Mouse (Mus musculus): ENCODE data around the gene Gm42421.

Gene Gm42421

DNA sequence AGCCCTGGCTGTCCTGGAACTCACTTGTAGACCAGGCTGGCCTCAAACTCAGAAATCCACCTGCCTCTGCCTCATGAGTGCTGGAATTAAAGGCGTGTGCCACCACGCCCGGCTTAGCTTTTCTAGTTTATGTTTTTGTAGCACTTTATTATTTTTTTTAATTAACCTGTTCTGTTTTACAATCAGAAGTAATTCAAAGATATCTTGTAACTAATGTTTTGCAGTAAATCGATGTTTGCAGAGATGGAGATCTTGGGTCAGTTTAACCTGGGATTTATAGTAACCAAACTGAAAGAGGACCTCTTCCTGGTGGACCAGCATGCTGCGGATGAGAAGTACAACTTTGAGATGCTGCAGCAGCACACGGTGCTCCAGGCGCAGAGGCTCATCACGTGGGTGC, at the start of gene Gm42421:
Gene Gm42421 (plus strand): TSS at position 301 of the 400 bp plus-strand sequence.
- no peak for DNase-seq

DNA sequence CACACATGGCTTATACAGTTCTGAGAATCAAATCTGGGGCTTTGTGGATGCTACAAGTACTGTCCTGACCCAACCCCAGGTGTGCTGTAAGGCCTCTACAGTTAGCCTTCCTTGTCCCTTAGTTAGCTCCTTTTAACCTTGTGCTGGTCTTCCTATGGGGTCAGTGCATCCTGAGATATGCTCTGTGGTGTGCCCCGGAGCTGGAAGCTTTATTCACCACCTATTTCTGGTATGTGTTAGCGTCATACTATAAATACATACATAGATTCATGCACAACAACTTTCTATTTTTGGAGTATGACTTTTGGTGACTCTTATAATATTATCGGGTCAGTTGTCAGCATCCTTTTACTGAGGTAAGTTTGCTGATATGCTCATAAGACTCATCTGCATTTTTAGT, 42.7 kb upstream of the Gm42421 start:
- DNase-seq = no peak

DNA sequence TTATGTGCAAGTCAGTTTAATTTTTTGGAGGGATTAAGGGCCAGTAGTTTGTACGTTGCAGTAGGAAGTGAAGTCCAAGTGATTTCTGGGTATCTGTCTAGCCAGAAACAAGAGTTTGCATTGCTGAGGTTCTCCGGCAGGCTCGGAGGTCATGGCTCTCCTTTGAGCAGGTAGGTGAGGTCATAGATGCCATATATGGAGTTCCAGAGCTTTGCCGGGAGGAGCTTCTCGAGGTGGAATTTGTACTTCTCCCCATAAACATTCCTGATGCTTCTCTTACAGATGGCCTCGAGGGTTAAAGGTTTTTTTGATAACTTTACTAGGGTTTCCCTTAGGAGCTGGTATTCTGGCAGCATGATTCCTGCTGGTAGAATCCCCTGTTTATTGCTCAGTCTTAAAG, 37.2 kb upstream of the Gm42421 start:
- DNase-seq = no peak

DNA sequence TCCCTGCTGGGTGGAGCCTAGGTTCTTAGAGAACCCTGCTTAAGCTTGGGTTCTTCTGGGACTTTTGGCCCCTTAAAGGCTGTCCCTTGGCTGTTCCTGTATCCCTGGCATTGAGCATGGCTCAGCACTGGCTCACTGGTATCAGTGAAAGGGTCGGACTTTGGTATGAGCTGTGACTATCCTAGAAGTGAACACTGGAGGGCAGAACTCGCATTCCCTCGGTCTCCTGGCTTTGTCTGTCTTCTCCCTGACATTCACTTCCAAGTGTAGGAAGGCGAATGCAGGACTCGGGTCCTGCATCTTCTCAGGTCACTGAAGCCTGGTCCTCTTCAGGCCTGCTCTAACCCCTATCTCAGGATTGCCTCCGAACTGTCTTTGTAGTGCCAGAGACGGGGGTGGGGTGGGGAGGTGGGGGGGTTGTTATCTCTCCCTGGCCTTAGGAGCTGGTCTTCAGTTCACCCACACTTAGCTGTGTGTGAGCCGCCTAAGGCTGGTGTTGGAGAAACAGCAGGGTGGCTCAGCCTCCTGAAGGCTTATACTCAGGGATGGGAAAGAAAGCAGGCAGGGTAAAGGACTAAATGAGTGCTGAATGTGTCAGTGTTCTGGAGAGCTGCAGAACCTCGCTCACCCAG, 35.6 kb upstream of the Gm42421 start:
- no peak for DNase-seq

DNA sequence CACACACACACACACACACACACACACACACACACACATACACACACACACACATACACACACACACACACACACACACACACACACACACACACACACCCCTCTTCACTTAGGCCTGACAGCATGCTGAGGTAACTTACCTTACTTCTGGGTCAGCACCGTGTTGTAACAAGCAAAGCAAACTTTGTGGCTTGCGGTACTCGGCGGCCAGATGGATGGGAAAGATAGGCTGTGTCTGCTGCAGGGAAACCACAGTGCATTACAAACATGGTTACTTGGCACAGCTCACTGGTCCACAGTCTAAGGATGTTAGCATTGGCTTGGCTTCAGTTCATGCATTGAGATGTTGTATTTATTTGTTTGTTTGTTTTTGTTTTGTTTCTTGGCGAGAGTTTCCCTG, 34.6 kb upstream of the Gm42421 start:
- no peak for DNase-seq

DNA sequence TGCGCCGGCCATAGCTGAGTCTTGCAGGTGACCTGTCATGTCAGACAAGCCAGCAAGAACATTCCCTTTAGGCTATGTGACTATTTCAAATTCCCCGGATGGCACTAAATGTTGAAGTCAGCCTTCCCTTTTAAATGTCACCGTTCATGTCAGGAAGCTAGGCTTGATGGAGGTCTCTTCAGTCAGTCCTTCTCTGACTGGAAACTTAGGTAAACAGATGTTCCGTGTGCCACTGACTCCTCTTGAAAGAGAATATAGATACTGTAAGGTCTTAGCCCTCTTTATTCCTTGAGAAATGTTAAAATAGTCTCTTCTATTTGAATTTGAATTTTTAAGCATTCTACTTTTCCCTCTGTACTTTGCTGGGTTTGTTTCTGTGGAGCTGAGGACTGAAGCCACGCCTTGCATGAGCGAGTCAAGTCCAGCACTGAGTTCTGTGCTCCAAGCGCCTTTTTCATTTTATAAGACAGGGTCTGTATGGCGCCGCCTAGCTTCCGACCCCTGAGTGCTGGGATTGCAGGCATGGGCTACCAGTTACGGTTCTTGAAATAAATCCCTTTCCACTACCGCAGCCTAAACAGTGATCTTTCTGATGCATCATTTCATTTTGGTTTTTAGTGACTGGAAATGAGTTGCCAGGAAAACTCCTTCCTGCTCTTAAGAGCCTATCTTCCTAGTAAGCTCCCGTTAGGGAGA, 30.2 kb upstream of the Gm42421 start, which contains the start of gene Ankrd61:
Gene Ankrd61 (minus strand): TSS at position 51 of the 696 bp plus-strand sequence.
- DNase-seq = no peak

DNA sequence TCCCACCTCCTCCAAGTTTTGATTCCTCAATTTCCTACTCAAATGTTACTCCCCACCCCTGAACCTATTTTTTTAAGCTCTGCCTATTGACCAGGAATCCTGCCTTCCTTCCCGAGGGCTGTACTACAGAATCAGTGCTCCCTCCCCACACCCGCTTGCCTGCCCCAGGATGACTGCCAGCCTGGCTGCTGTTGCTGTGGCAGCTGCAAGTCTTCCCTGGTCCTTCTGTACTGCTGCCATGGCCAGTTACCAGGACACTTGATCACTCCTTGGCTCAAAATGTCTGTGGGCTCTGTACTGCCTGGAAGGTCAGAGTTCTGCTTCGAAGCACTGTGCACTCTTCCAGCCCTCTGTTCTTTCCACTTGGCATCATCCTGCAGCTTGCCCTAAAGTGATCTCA, 25.9 kb upstream of the Gm42421 start:
- DNase-seq = peak; percentile 6

DNA sequence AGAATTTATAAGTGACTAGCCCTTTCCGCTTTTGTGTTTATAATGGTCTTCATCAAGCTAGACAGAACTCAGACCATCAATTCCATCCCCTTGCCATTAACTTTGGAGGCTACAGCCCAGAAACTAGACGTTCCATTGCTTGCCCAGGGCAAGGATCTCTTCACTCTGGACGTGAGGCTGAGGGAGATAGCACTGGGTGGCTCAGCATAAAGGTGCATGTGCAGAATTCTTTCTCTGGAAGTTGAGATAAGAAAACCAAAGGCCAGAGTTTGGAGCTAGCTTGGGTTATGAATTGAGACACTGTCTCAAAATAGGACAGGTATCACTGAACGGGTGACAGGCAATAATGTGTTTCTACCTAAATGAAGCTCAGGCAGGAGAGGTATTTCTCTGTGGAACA, 24.2 kb upstream of the Gm42421 start:
- DNase-seq = no peak

DNA sequence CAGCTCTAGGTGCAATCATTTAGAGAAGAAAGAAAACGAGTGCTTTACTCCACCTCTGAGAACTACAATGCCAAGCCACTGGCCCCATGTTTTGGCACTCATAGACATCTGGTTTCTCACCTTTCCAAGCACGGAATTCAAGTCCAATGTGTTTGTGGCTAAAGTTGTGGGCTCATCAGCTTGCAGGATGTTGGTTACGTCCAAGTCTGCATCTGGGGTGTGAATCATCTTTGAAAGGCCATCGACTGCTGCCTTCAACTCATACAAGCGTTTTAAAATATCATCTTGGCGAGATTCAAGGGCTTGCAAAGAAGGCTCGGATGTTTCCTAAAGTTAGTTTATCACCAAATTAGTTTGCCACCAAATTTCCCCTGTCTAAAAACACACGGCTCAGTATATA, 21.5 kb upstream of the Gm42421 start:
- DNase-seq = no peak

DNA sequence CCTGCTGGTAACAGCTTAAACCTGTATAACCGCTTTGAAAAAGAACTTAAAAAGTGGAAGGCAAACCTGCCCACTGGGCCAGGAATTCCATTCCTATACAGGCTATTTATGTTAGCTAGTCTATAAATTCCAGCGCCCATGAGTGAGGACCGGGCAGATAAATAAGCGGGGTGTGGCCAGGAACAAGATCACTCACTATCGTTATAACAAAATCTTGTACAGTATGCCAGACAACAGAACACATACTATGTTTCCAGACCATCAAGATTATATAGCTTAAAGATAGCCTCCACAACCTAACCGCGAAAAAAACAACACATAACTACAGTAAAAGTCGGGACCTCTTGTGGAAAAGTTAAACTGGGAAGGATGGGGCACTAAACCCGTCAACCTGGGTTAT, 19.0 kb upstream of the Gm42421 start:
- no peak for DNase-seq

DNA sequence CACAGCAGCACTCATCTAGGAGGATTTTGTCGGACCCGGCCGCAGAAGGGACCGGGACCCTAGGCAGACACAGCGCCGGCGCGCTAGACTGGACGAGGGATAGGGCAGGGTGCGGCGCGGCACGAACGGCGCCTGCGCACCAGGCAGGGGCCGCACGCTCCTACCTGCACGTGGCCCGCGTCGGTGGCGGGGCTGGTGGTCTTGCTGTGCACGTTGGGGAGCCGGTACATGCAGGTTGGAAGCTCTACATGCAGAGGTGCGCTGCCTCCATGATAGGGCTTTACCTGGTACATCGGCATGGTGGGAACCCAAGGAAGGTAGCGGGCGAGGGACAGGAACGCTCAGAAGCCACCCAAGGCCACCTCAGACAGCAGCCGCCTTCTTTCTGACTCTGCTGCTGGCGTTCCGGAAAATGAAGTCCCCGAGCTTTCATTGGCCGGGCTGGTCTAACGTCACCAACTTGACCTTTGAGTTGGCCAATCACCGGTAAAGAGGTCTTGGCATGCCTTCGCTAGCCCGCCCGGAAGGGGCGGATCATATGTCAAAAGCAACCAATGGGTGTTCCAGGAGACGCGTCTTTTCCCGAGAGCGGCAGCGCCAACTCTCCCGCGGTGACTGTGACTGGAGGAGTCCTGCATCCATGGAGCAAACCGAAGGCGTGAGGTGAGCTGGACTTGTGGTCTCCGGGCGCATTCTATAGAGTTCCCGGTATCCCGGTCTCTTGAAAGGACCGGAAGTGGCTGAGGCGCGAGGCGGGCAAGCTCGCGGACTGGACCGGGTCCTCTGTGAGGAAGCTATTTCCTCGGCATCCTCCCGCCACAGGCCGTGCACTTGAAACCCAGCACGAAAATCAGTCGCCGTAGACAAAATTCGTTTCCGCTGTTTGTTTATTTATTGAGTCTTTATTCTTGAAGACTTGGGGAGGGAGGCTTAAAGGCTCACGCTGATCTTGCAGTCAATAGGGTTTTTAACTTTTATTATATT, 18.3 kb upstream of the Gm42421 start, which contains the start of the genes Aimp2 and Pms2:
Gene Aimp2 (minus strand): TSS at position 431 of the 984 bp plus-strand sequence.
Gene Pms2 (plus strand): TSS at position 548 of the 984 bp plus-strand sequence.
- peak; percentile 98 for DNase-seq

DNA sequence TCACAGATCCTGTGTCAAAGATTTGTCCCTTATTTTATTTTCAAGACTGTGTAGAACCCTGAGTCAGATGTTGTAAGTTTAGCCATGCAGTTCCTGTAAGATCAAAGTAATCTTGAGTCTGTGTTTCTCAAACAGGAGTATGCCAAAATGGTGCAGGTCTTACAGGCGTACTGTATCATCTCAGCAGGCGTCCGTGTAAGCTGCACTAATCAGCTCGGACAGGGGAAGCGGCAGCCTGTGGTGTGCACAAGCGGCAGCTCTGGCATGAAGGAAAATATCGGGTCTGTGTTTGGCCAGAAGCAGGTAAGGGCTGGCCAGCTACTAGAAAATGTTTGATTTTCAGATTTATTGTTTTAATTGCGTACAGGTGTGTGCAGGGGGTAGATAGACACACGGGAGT, 11.8 kb upstream of the Gm42421 start:
- DNase-seq = no peak

DNA sequence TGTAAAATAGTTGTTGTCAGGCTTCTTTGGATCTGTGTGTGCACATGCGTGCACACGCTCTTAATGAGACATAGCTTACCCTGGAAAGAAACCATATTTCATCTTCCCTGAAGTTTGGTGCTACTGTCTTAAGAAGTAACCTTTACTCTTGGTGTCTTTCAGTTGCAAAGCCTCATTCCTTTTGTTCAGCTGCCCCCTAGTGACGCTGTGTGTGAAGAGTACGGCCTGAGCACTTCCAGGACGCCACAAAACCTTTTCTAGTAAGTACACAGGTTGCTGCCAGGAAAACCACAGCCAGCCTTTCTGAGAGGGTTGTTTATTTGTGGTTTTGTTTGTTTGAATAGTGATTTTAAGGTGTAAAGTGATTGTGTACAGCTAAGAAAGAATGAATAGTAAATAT, 10.6 kb upstream of the Gm42421 start:
- peak; percentile 81 for DNase-seq

DNA sequence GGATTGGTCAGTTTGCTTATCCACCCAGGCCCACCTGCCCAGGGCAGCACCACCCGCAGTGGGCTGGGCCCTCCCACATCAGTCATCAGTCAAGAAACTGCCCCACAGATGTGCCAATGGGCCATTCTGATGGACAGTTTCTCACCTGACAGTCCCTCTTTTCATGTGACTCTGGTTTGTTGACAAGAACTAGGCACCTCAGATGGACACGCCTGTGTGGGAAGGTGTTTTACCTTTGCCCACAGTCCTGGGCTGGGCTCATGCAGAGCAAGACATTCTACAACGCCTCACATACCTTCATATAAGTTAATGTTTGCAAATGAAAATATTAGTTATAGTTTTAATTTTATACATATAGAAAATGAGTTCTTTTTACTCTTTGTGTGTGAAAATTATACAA, 9.9 kb upstream of the Gm42421 start:
- DNase-seq = no peak

DNA sequence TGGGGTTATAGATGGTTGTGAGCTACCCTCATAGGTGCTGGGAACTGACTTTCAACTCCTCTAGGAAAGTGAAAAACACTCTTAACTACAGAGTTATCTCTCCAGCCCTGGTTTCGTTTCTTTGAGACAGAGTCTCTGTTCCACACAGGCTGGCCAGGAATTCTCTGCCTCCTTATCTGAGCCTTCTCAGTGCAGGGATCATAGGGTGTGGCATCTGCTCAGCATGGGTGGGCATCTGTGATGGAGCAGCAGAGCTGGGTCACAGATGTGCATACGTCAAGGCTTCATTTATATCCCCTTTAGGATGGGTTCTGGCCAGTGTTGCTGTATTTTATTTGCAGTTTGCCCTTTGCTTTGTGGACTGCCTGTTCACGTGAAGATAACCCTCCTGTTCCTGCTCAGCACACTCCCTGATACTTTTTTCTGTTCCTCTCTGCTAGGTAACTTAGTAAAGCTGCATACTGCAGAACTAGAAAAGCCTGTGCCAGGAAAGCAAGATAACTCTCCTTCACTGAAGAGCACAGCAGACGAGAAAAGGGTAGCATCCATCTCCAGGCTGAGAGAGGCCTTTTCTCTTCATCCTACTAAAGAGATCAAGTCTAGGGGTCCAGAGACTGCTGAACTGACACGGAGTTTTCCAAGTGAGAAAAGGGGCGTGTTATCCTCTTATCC, 3.1 kb upstream of the Gm42421 start:
- DNase-seq = no peak

DNA sequence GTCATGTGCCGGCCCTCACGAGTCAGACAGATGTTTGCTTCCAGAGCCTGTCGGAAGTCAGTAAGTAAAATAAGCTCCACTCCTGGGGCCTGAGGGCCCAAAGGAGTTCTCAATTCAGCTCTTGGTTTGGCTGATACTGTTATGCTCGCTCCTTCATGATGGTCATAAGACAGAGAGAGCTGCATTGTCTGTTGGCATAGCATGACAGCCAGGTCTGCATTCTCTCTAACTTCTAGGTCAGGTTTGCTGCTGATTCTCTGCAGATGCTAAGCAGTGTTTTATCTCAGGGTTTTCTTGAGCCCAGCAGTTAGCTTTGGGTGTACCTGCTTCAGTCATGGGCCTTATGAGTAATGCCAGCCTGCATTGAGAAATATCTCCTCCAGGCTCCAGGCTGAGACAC, 1.3 kb downstream of the Gm42421 start:
- DNase-seq = no peak

DNA sequence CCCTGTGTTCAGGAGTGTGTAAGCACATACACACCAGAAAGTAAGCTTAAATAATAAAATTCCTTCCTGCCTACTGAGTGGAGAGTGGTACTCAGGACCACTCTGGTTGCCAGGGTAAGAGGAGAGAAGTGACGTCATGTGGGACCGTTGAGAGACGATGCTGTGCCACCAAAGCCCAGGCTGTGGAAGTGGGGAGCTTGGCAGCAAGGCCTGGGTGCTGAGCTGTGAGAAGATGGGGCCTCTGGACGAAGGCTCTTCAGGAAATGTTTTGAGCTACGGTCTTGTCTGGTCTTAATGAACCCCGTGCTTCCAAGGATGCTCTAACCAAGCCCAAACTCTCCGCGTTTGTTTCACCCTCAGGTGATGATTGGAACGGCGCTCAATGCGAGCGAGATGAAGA, 2.7 kb downstream of the Gm42421 start:
- DNase-seq = no peak

DNA sequence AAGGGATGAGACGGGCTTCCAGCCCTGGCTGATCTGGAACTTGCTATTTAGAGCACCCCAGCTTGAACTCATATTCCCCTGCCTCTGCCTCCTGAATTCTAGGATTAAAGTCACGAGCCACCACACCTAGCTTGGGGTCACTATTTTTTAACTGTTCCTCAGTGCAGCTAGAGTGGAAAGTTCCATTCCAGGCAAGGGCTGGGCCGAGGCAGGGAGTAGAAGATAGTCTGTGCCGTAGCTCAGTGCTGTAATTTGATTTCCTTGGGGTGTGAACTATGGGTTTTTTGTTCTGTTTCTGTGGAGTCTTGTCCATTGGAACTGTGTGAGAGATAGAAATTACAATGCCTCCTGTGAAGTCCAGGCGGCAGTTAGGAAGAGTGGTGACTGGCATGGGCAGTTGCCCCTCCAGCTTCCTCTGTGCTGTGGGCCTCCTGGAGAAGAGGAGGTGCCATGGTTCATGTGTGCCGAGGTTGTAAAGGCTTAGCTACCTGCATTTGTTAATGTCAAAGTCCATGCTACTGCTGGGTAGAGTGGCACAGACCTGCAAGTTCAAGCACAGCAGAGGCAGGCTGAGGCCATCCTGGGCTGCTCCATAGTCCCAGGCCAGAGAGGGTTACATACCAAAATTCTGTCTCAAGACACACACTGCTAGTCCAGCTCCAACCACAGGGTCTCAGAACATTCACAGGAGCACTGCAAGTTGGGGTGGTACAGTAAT, 4.0 kb downstream of the Gm42421 start:
- no peak for DNase-seq

DNA sequence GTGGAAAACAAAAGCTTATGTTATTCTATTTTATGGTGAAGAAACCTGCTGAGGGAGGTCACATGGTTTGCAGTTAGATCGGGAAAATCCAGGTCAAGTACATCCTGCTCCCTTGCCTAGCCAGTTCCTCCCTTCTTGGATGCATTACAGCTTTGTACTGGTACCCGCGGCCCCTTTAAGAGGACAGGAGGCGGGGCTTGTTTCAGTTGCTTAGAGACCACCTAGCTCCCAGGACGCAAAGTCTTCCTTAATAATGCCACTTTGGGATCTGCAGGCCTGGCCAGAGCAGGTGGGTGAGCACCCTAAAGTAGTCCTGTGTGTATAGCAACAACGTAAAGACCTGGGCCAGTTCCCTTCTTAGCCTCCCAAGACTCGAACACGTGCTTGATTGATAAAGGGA, 4.9 kb downstream of the Gm42421 start, which contains the start of gene Rsph10b:
Gene Rsph10b (plus strand): TSS at position 205 of the 400 bp plus-strand sequence.
- DNase-seq = peak; percentile 49

DNA sequence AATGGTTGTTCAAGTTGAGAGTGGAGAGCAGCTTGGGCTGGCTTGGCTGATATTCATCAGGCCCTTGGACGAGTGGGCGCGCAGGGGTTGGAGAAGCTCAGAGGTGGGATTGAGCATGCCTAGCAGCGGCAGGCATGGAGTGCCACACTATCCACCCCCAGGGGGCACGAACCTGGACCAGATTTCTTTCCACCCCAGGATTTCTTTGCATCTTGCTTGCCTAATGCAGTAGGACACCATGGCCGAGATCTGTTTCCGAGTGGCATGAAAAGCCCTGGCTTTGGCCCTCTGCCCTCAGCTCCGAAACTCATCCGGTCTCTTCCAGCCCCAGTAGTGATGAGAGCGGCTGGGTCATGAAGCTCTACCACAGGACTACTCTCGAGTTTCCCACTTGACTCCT, 5.4 kb downstream of the Gm42421 start:
- no peak for DNase-seq

DNA sequence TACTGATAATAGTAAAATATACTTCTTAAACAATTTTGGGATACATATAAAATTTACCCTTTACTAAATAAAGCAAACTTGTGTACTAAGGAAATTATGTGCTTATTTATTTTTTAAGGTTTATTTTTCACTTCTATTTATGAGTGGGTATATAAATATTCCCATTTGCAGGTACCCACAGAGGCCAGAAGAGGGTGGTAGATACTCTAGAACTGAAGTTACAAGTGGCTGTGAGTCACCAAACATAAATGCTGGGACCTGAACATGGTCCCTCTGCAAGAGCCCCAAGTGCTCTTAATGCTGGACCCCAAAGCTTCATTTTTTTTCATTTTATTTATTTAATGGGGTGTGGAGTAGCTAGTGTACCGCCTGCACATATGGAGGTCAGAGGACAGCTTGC, 5.9 kb downstream of the Gm42421 start:
- no peak for DNase-seq

DNA sequence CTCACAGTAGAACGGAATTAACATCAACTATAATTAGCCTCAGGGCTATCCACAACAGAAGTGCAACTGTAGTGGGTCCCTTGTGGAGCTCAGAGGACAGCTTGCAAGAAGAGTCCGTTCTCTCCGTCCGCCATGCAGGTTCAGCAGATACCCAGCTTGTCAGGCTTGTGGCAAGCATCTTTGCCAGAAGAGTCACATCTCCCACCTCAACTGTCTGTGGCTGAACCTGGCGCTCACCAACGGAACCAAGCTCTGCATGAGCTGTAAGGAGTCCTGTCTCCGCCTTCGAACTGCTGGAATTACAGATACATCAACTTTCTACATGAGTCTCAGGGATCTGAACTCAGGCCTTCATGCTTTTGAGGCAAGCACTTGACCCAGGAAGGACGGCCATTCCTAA, 8.2 kb downstream of the Gm42421 start:
- DNase-seq = no peak

Measured in lung, postnatal 10 days (tissue).